Mouse (Mus musculus) kidney, postnatal 14 days (tissue): ENCODE results near the gene Milr1.
"Not testable (repeated sequence)": the region's sequence is repeated elsewhere in the genome, so short reads cannot be mapped to it uniquely, and the experiment has no call there.

ENCODE experiments used
- DNase-seq: peaks from one replicate; pipeline ENCODE4 v3.0.0; 2022; ENCODE audit warnings: mixed read lengths

The Milr1 gene

DNA sequence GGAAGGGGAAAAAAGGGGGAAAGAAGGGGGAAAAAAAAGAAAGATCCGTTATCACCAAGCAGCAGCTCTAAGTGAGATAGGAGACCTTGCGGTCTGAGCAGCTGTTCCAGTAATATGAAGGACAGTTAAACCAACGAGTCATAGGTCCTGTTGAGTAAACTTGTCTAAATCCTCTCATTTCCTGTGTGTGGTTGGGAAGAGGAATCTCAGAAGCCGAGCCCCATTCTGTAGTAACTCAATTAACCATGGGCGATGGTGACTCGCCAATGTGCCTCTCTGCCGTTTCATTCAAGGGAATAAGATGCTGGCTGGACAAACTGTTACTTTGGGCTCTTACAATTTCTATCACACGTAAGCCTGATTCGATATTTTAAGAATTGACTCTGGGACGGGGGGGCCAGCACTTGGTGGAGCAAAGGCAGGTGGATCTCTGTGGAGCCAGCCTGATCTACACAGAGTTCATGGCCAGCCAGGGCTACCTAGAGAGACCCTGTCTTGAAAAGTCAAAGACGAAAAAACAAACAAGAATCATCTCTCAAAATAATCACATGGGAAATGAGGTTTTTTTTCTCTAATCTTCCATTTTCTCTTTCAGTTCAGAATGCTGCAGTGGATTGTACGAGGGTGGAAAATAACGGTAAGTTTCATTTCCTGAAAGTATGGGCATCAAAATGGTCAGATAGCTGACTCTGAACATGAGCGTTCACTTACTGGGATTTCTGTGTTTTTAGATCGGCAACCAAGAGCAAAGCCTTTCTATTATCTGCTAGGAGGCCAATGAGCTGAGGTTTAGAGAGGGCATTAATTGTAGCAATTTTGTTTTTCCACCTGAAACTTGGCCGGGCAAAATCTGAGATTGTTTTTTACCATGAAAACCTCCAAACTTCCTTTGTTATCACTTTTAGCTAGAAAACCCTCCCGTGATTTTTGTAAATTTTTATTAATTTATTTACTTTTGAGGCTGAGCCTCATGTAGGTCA, at the start of gene Milr1:
Milr1 (plus strand) TSS at position 188 of the 980 bp plus-strand sequence.
- DNase-seq, result no peak

DNA sequence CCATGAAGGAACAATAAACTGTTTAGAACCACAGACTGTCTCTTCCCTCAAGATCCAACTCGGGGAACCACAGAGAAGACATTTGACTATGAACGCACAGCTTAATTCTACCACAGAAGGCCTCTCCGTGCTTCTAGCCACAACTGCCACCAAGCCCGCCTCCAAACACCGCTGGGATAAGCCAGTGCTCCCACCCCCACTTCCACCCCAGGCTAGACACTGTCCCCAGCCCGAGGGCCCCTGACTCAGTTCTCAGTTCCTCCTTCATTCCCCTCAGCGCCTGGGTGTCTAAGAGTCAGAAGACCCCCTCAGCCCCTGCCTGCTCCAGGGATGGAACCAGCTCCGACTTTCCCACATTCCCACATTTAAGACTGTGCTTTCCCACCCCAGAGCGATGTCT, 49.4 kb upstream of the Milr1 start:
- no peak for DNase-seq

DNA sequence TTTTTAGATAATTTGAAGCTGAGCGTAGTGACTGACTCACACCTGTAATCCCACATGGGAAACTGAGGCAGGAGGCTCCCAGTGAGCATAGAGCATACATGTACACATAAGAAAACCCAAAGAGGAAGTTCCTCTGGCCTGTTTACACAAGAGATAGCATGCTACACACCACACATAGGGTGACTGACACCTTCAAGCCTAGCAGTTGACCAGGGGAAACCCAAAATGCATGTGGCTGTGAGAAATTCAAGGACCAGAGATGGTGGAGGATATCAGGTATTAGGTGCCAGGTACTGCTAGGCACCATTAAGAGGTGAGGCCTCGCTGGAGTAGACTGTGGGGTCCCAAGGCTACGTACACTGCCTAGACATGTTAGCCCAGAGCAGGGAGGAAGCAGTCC, 48.4 kb upstream of the Milr1 start:
- DNase-seq, result no peak

DNA sequence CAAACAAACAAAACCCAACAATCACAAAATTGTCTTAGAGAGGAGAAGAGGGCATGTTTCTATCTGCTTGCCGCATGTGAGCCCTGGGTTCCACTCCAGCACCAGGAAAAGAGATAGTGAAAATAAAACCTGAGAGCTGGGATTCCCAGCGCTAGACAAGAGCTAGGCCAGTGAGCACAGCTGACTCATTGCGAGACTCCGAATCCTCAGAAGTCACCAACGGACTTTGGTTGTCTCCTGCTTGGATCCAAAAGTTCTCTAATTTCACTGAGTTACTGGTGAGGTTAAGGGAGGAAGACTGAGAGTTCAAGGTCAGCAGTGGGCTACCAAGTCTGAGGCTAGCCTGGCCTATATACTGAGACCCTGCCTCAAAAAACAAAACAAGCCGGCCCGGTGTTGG, 47.1 kb upstream of the Milr1 start:
- no peak for DNase-seq

DNA sequence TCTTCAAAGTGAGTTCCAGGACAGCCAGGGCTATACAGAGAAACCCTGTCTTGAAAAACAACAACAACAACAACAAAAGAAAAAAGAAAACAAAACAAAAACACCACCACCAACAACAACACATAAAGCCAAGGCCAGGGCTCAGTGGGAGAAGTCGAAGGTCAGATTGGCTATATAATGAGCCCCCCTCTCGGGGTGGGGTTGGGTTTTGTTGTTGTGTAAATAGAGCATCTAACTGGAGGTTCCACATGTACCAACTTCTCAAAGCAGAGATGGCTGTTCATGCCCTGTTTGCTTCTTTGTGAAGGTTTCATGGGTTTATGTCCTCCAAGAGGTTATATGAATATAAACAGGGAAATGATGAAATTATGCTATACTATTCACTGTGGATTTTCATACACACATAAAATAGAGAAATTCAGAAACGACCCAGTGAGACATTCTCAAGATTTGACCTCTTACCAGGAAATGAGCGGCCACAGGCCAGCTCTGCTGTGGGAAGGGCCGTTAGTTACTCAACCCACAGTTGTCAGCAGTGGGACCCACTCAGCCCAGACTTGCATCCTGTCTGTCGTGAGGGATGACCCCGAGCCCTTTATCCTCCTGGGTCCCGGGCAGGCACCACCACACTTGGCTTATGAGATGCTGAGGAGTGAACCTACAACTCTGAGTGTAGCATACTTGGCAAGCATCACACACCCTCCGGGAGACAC, 46.5 kb upstream of the Milr1 start:
- DNase-seq, result no peak

DNA sequence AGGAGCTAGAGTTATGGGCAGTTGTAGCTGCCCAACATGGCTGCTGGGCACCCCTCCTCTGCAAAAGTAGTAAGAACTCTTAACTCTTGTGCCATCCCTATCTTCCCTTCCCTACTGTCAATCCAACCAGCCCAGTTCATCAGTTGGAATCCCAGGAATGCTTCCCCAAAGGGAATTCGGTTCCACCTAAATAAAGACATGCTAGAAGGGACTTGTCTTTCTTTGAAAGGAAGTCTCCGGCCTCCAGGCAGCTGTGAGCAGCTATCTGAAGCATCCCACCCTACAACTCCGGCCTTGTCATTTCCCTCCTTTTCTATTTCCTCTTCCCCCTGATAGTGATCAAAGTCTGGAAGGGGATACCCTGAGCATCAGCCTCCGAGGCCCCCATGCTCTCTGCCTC, 44.8 kb upstream of the Milr1 start:
- no peak for DNase-seq

DNA sequence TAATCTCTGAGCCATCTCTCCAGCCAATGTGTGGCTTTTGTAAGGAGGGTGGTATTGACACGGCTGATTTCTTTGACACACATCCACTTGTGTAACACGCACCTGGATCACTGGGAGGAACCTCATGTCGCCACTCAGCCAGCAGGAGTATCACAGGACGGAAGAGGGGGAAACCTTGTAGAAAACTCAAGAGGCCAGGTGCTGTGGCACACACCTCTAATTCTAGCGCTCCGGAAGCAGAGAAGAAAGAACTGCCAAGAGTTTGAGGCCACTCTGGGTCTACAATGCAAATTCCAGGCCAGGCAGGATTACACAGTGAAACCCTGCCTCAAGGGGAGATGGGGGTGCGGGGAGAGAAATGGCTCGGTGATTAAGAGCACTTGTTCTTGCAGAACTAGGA, 43.9 kb upstream of the Milr1 start:
- no peak for DNase-seq

DNA sequence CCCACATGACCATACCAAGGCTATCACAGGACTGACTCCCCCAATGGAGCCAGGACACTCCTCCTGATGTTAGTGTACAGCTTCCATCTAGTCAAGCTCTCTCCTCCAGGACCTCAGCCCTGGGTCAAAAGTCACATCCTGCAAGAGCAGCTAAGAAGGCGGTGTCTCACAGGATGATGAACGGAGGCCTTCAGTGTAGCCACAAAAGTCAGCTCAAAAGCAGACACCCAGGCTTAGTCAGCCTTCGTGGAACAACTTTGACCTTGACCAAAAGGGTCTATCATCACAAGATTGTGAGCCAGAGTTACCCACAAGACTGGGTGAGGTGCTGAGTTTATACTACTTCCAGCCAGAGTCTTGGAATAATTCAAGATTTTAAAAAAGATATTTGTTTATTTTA, 43.2 kb upstream of the Milr1 start:
- no peak for DNase-seq

DNA sequence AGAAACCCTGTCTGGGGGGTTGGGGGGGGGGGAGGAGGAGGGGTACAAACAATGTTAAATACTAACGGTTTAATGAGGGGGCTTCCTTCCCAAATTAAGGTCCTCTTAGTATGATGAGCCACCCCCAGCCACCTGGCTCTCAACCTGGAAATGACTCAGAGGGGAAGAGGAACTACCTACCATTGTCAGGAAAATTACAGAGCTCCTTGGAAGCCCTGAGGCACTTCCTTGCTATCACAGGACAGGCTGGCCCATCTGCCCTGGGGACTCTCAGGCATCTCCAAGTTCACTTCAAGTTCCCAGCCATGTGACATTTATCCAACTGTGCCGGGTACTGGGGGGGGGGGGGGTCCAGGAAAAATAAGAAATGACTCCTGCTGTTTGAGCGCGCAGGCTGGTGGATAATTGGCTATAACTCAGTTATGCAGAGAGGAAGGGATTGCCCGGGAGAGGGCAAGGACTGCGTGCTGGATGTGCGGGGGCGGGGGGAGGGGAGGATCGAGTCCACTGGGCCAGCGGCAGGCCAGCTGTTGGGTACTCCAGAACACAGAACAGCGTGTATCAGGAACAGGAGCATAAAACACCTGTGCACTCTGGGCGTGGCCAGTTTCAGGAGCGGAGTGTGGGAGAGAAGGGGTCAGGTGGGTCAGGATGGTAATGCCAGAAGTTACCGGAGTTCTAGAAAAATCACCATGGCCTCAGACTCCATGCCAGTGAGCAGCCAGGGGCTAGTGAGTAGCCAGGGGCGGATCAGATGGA, 41.6 kb upstream of the Milr1 start:
- peak; percentile 53 for DNase-seq

DNA sequence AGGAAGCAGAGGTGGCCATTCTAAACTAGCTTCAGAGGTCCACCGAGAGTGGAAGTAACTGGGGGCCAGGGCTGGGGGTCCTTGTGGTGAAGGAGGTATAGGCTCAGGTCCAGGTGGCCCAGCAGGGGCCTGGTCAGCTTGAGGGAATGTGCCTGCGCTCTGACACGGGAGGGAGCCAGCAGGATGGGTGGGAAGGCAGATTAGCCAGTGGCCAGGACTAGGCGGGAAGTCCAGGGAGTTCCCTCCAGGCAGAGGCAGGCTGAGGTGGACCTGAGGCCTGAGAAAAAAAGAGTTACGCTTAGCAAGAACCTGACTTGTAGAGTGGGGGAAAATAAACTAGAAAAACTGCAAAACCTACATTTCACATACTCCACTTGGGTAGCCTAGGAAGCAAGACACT, 40.2 kb upstream of the Milr1 start:
- DNase-seq, result no peak

DNA sequence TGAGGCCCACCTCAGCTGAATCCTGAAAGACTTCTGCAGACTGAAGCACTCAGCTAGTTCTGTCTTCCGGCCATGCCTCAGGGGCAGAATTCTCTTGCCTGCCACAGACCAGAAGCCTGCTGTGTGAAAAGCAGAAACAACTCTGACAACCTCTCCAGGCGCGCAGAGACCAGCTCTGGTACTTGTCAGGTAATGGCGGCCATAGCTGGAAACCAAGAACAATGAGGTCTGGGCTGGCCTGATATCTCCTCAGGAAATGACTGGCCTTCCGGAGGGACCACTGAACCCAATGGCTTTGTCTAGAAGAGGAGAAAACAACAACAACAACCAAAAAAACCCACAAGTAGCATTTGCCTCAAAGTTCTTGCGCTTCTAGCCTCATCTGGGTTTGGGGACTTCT, 36.0 kb upstream of the Milr1 start:
- peak; percentile 63 for DNase-seq

DNA sequence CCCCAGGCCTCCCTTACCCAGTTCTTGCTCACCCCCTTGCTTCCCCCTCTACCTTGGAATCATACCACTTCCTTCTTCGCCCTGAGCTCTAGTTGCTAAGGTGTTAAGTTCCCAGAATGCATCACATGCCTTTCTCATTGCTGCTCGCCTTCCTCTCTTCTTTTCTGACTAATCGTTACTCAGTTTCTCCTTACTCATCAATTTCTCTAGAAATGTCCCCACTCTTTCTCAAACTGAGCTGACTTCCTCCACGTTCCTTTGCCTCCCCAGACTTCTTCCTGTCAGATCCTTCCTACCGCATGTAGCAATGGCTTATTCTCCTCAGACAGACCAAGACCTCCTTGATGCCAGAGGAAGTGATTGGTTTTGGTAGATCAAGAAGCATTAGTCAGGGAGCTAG, 34.5 kb upstream of the Milr1 start:
- no peak for DNase-seq

DNA sequence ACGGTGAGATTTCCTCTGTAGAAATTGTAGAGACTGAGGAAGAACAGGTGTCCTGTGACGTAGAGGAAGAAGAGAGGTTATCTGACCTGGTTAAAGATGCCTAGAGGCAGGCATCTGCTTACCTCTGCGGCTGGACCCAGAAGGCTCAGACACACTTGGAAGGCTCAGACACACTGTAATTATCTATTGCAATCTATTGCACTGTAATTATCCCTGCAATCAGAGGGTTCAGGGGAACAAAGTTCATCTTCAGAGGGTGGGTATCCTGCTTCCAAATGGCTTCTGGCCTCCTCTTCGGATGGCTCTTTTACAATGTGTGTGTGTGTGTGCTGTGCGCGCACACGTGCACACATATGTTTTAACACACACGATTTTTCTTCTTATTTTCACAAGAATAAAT, 30.6 kb upstream of the Milr1 start:
- no peak for DNase-seq

DNA sequence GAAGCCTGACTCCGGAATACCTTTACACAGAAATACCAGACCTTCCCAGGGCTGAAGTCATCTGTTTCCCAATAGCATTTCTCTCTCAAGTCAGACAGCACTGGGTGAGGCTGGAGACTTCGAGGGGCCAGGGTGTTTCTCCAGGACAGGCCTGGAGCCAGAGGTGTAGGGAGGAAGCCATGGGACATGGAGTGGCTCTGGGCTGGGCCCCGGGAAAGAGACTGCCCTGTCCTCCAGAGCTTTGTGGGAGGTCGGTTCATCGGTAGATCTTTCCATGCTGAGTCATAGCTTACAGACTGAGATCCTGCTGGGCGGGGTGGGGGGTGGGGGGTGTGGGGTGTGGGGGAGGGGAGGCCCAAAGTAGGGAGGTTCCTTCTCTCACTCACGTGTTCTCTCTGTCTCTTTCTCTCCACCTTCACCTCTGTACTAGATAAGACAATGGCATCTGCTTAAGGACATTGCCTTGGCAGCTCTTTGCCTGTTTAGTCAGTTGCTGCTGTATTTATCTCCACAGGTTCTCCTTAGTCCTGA, 28.1 kb upstream of the Milr1 start:
- DNase-seq, result no peak

DNA sequence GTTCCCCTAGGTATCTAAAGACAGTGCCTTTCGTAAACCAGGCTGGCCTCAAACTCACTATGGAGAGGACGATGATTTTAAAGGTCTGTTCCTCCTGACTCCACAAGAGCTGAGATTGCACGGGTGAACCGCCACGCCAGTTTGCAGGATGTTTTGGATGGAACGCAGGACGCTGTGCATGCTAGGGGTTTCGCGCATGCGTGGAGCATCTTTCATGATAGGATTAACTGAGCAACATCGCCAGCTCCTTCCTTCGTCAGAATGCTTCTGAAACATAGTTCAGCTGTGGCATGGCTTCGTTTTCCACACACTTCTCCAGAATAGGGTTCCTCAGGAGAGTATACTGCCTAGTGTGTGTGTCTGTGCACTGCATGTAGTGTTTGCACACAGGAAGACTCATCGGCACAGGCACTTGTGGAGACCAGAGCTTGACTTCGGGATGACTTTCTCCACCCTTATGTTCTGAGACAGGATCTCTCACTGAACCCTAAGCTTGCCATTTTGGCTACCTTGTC, 27.4 kb upstream of the Milr1 start:
- no peak for DNase-seq

DNA sequence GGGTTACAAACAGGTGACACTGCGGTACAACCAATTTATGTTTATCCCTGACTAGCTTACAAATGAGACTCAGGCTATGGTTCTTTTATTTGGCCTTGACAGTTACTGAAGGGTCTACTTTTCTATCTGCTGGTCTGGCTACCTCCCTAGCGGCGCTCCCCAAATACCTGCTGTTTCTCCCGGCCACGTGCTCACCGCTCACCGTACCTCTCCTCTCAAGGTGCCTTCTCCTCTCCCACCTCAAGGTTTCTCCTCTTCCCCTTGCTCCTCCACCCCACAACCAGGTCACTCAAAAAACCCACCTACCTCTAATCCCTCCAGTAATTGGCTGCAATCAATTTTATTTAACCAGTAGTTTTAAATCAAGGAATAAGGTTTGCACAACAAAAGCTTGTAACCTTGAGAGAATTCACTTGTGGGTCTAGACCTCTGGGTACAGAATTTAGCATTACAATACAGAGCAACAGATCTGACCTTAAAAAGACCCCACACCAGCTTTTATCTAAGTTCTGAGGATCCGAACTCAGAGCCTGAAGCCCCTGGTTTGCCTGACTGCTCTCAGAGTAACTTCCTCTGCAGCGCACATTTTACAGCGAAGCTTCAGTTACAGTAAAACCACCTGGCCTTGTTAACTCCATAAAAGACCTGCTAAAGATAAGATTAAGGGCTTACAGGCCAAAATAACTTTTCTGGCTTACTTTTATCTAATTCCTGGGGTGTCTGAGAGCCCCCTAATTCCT, 26.7 kb upstream of the Milr1 start:
- no peak for DNase-seq

DNA sequence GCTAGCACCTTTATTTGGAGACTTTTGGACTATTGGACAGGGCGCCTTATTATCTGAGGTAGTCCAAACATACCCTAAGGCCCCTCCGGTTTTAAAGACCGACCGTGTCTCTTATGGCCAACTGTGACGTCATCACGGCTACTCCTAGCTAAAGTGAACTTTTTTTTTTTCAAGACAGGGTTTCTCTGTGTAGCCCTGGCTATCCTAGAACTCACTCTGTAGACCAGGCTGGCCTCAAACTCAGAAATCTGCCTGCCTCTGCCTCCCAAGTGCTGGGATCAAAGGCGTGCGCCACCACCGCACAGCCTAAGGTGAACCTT, 26.1 kb upstream of the Milr1 start:
- DNase-seq, result not testable (repeated sequence)

DNA sequence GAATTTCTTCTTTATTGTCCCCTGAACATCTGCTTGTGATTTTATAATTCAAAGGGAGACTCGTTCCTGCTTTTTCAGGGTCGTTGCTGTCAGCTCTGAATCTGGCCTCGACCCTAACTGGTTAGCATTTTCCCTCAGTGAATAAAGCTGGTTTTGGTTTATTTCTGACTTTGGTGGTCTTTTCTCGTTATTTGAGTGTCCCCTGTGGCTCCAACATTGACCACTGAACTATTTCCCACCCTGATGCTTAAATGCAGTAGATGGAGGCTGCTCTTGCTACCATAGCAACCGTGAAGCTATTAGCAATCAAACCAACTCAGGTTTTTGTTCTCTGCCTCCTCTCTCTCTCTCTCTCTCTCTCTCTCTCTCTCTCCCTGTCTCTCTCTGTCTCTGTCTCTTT, 23.1 kb upstream of the Milr1 start:
- DNase-seq, result no peak

DNA sequence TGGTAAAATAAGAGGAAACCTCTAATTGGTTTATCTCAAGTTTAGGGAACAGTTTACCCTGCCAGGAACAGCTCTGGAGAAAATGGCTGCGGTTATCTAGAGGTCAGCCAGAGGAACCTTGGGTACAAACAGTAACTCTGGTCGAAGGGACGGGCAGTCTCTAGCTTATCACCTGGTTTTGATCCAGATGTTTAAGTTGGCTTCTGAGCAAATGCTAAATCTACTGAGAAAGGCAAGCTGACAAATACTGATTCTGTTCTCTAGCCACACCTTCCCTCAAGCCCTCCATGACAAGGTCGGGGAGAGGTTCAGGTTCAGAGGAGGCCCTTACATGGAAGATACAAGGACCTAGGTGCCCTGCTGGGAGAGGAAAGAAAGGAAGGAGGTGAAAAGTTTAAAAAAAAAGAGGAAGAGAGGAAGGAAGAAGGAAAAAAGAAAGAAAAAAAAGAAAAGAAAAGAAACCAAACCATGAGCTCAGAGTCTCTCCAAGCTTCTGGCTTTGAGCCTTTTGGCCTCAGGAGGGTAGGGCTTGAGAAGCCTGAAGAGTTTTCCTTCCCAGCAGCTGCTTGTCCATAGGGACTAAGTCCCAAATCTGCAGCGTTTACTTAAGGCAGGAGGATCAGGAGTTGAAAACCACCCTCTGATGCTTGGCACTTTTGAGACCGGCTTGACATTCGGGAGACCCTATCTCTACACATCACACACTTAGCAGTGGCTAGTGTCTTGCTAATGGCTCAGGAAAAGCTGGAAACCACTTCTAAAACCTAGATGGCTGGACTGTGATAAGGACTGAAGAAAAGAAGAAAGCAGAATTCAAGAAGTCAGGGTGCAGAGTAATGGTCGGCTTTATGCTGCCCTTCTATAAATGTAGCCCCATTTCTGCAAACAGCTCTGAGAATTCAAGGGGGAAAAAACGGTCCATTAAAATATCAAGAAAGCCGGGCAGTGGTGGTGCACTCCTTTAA, 22.3 kb upstream of the Milr1 start:
- DNase-seq, result no peak

DNA sequence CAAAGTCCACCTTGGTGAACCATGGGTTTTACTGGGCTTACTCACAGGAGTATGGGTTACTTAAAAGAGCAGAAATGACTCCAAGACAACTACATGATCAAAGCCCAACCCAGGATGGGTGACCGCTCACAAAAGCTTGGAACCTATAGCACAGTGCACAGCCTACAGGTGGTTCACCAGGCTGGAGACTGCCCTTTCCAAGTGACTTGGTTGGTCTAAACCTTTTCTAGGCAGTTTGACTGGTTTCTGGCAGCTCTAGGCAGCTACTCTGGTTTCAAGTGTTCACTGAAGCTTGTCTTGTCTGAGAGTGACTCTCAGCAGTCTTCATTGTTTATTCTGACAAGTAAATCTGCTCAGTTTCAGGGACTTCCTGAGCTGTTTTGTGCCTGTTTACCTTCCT, 21.4 kb upstream of the Milr1 start:
- DNase-seq, result no peak

DNA sequence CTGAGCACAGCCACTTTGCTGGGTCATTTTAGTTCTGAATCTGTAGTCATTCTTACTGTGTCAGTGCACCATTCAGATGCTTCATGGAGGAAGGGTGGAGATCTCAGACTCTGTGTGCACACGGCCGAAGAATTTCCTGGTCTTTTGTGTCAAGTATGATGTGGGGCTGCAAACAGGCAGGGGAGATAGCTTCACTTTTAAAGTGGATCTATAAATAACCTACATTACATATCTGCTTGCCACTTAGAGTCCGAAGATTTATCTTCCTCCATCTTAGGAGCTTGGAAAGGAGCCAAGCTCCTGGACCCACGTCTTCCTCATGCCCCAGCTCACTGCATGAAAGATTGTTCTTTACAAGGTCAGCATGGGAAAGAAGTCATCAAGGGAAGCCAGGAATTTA, 20.3 kb upstream of the Milr1 start:
- DNase-seq, result peak; percentile 51
